Mouse (Mus musculus) forebrain, embryonic 14.5 days (tissue): ENCODE data around the gene Bco2. TPM values are rescaled to one million over a fixed set of nuclear protein-coding genes. Genes with fewer than 3 reads are reported as not detected.

ENCODE experiments used
- ATAC-seq: fragments of 200-750 bp; cut with Nextera tagmentation; 2 replicates; pipeline ENCODE4 v1.8.0; 2017; ENCODE audit warnings: mild to moderate bottlenecking, moderate library complexity
- DNase-seq: peaks from one replicate; pipeline ENCODE4 v3.0.0-alpha.2; 2015; ENCODE audit warnings: low spot score
- H3K27ac ChIP-seq: fragments of 300-500 bp; sonication (generic); 2 replicates; pipeline ENCODE4 v1.5.1; 2014; ENCODE audit warnings: low read depth, mild to moderate bottlenecking, control low read depth, low read length, moderate library complexity
- H3K27me3 ChIP-seq: fragments of 300-500 bp; sonication (generic); replicated peaks from 2 replicates; pipeline ENCODE4 v1.6.1; 2014; ENCODE audit warnings: low read length, control low read depth, mixed read lengths; ENCODE audit not compliant: control insufficient read depth, insufficient read depth
- H3K36me3 ChIP-seq: fragments of 300-500 bp; sonication (generic); 2 replicates; pipeline ENCODE4 v1.6.1; 2014; ENCODE audit warnings: low read length, control low read depth; ENCODE audit not compliant: control insufficient read depth, insufficient read depth
- H3K4me1 ChIP-seq: fragments of 300-500 bp; sonication (generic); 2 replicates; pipeline ENCODE4 v1.6.1; 2014; ENCODE audit warnings: antibody characterized with exemption, low read length, control low read depth; ENCODE audit not compliant: control insufficient read depth, insufficient read depth
- H3K4me2 ChIP-seq: fragments of 300-500 bp; sonication (generic); 2 replicates; pipeline ENCODE4 v1.6.1; 2014; ENCODE audit warnings: mild to moderate bottlenecking, control low read depth, low read length
- H3K4me3 ChIP-seq: fragments of 300-500 bp; sonication (generic); 2 replicates; pipeline ENCODE4 v1.5.1; 2014; ENCODE audit warnings: low read depth, low read length, control low read depth
- H3K9ac ChIP-seq: fragments of 300-500 bp; sonication (generic); 2 replicates; pipeline ENCODE4 v1.6.1; 2014; ENCODE audit warnings: mild to moderate bottlenecking, low read length, control low read depth, moderate library complexity
- H3K9me3 ChIP-seq: fragments of 300-500 bp; sonication (generic); replicated peaks from 2 replicates; pipeline ENCODE4 v1.6.1; 2016; ENCODE audit warnings: low read length, control low read depth, mixed read lengths; ENCODE audit not compliant: control insufficient read depth
- WGBS: fragments of 180-500 bp; shearing (Covaris S2); extraction: QIAGEN DNeasy Blood & Tissue Kit; methylation state at CpG from one replicate; pipeline ENCODE4 v1.1.7; 2014; 5-methylcytosine and 5-hydroxymethylcytosine counted together
- polyA plus RNA-seq: library from polyadenylated mRNA; unstranded; fragments of >200 nt; fragmentation: Nextera tagmentation; extraction: Ambion mirVana; gene quantifications from 2 replicates; pipeline ENCODE4 v1.2.1, GENCODE M21; 2014

Bco2 gene
- polyA plus RNA-seq, 1 experiment from 2014 or later: 0.60 TPM

DNA sequence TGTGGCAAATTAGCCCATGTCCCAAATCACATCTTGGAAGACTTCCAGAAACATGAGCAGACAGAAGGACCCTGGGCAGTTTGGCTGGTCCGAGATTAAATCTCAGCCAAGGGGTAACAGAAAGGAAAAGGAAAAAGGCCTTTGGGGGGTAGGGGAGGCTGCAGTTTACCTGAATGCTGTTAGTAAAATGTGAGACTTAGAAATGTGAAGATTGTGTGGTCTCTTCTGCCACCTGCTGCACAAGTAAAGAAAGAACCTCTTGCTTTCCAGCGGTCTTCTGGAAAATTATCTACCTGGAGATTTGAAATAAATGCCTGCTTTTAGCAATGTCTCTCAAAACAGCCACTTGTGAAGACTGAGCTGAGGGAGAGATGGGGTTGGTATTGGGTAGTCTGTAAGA is 24.1 kb downstream of the Bco2 start:
- no peak overlapping the region for H3K27ac ChIP-seq
- H3K4me2 ChIP-seq: no peak overlapping the region
- WGBS: 26% methylated on average over 2 of the region's 2 CpGs
- peak; percentile 57 for DNase-seq
- no peak for ATAC-seq
- H3K36me3 ChIP-seq: no peaks in the 10 kb centered on the region
- no peak overlapping the region for H3K9ac ChIP-seq
- H3K9me3 ChIP-seq: no peaks in the 10 kb centered on the region
- H3K4me3 ChIP-seq: no peak overlapping the region
- peaks cover 4% of the 10 kb centered on the region for H3K4me1 ChIP-seq
- no peaks in the 10 kb centered on the region for H3K27me3 ChIP-seq

DNA sequence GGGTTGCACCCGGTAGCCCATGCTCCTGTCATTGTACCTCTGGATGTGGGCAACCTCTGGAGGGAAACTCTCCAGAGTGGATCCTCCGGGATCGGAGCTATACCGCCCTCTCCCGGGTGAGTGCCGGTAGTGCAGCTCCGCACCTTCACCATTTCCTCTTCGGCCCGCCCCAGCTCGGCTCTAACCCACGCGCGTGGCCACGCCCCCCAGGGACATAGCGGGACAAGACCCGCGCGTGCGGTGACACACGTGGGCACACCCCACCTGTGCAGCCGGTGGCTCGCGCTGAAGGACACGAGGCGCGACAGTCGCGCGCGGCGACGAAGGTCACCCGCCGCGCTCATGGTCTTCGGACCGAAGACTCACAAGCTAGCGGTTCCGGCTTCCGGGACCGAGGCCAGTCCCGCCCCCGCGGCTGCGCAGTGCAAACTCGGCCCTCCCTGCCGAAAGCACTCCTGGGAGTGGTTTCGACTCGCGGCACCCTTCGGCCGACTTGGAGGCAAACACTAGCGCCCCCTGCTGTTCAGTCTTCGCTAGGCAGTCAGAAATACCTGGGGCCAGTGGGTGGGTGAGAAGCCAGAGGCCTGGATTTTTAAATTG is 26.6 kb downstream of the Bco2 start, which contains the start of gene Pts:
TSS of gene Pts (minus strand) at position 432 of the 600 bp plus-strand sequence.
- Histone ChIP-seq H3K4me3 (peak within 1 kb of the TSS; percentile 73), H3K4me1 (peaks cover 4% of the 10 kb centered on the region), H3K4me2 (peak within 1 kb of the TSS; percentile 53), H3K9me3 (no peaks in the 10 kb centered on the region), H3K27ac (peak within 1 kb of the TSS; percentile 44; the same call in 1 of the 2 replicates), H3K36me3 (no peaks in the 10 kb centered on the region), H3K27me3 (no peaks in the 10 kb centered on the region), H3K9ac (peak within 1 kb of the TSS; percentile 74)
- DNase-seq (peak; percentile 99), ATAC-seq (peak; percentile 99)
- under 1% methylated on average over 54 of the region's 54 CpGs for WGBS

DNA sequence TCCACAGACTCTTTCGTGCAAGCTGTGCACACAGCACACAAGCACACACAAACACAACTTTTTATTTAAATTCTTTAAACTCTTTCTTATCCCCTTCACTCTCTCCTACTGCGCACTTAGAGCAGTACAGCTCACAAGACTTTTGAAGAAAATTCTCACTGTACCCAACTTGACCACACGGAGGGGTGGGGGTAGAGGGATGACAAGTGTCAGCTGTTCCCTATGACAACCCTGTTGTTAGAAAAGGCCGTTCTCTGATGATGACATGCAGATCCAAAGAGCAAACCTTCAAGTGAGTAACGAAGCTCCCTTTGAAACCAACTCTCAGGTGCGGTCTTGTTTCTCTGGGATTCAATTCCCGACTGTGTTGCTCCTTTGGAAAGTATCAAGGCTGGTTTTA is 27.1 kb downstream of the Bco2 start:
- Histone ChIP-seq H3K9ac (peak overlapping the region; percentile 74; the same call in 1 of the 2 replicates), H3K27me3 (no peaks in the 10 kb centered on the region), H3K36me3 (no peaks in the 10 kb centered on the region), H3K27ac (no peak overlapping the region), H3K9me3 (no peaks in the 10 kb centered on the region), H3K4me1 (peaks cover 4% of the 10 kb centered on the region), H3K4me2 (peak overlapping the region; percentile 53), H3K4me3 (peak overlapping the region; percentile 73)
- DNase-seq (no peak), ATAC-seq (peak; percentile 19; the same call in 1 of the 2 replicates)
- WGBS: 44% methylated on average over 7 of the region's 7 CpGs

DNA sequence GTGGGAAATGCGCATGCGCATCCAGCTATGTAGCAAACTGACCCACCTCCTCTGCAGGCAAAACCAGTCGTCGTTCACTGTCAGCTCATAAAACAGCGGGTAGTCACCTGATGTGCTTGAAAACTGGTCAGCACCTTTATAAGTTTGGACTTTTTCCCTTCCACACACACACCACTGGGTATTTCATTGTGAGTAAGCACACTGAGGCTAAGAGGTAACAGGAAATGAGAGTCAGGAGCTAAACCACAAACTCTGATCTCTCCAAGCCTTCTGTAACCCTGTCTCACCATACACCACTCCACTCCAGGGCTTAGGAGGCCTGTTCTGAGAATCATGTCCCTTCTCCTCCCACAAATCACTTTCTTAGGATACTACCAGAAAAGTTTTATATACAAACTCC is 29.4 kb downstream of the Bco2 start:
- Histone ChIP-seq H3K27me3 (no peaks in the 10 kb centered on the region), H3K27ac (no peak overlapping the region), H3K9me3 (no peaks in the 10 kb centered on the region), H3K36me3 (no peaks in the 10 kb centered on the region; the same call in 1 of the 2 replicates), H3K4me1 (peaks cover 4% of the 10 kb centered on the region), H3K9ac (no peak overlapping the region), H3K4me3 (no peak overlapping the region), H3K4me2 (no peak overlapping the region)
- ATAC-seq: no peak
- 85% methylated on average over 5 of the region's 5 CpGs for WGBS
- DNase-seq: no peak

DNA sequence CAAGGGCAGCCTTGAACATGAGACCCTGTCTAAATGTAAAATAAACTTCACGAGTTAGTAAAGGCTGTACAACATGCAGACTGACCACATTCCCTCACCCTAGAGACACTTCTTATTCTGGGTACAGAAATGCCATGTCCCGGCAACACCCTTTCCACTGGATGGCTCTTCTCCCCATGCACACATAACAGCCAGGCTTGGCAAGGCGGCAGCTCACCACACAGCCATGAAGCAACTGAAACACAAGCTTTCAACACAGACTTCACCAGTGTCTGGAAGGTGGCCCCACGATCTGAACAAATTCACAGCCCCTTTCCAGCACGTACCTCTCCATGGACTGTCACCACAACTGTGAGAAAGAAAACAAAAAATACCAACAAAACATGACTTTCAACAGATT is 30.0 kb downstream of the Bco2 start:
- Histone ChIP-seq H3K4me3 (no peak overlapping the region), H3K36me3 (no peaks in the 10 kb centered on the region; the same call in 1 of the 2 replicates), H3K4me1 (peaks cover 4% of the 10 kb centered on the region), H3K9me3 (no peaks in the 10 kb centered on the region), H3K9ac (no peak overlapping the region), H3K27ac (no peak overlapping the region), H3K27me3 (no peaks in the 10 kb centered on the region), H3K4me2 (no peak overlapping the region)
- no peak for DNase-seq
- WGBS: 95% methylated on average over 5 of the region's 5 CpGs
- no peak for ATAC-seq

DNA sequence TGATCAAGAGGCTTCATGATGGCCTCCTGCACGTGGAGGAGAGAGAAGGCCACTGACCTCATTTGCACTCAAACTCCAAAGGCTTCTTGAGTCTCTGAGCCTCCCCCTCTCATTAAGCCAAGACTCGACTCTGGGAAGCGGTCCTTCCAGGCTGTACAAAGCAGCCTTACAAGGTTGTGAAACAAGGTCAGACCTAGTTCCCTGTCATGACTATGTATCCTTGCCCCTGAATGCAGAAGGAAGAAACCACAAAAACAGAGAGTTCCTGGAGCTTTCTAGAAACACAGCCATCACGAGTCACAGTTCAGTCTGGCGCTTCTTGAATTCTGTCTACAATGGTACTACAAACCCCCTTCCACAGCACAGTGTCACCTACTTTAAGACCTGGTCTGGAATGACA is 32.4 kb downstream of the Bco2 start:
- H3K9ac ChIP-seq: no peak overlapping the region
- no peak overlapping the region for H3K4me2 ChIP-seq
- no peak overlapping the region for H3K27ac ChIP-seq
- no peaks in the 10 kb centered on the region for H3K9me3 ChIP-seq
- no peaks in the 10 kb centered on the region for H3K4me1 ChIP-seq
- WGBS: 86% methylated on average over 5 of the region's 5 CpGs
- DNase-seq (no peak), ATAC-seq (no peak)
- H3K27me3 ChIP-seq: no peaks in the 10 kb centered on the region
- no peak overlapping the region for H3K4me3 ChIP-seq
- no peaks in the 10 kb centered on the region; the same call in 1 of the 2 replicates for H3K36me3 ChIP-seq

DNA sequence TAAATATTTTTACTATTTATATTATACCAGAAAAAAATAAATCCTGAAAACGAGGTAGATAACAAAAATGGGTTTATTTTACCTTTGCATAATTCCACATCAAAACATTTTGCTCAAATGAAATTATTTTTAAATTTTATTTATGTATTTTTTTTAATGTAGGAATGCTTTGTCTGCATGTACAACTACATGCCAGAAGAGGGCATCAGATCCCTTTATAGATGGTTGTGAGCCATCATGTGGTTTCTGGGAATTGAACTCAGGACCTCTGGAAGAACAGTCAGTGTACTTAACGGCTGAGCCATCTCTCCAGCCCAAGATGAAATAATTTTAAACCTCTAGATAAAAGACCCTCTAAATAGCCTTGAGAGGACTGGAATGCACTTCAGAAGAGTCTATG is 33.4 kb downstream of the Bco2 start:
- DNase-seq (no peak), ATAC-seq (no peak)
- no peak overlapping the region for H3K4me3 ChIP-seq
- no peaks in the 10 kb centered on the region for H3K27me3 ChIP-seq
- H3K4me2 ChIP-seq: no peak overlapping the region
- H3K9me3 ChIP-seq: no peaks in the 10 kb centered on the region
- H3K36me3 ChIP-seq: no peaks in the 10 kb centered on the region; the same call in 1 of the 2 replicates
- H3K9ac ChIP-seq: no peak overlapping the region
- WGBS: 61% methylated on average over 2 of the region's 2 CpGs
- H3K4me1 ChIP-seq: no peaks in the 10 kb centered on the region
- no peak overlapping the region for H3K27ac ChIP-seq

DNA sequence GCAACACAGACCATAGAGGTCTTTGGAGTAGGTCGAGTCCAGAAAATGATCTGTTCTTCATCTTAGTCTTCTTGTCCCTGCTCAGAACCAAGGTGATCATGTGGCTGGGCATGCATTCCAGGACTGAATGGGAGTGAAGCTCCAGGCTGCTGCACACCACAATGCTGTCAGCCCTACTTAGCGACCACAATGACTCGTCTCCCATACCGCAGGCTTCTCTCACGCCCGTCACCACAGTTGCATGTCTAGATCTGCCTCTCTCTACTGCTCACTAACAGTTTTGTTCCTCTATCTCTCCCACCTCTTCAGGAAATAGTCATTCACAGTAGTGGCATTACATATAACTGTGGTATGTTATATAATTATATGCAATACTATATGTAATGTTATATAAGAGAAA is 34.2 kb downstream of the Bco2 start:
- Histone ChIP-seq H3K4me1 (no peaks in the 10 kb centered on the region), H3K9ac (no peak overlapping the region), H3K9me3 (no peaks in the 10 kb centered on the region), H3K27me3 (no peaks in the 10 kb centered on the region), H3K4me3 (no peak overlapping the region), H3K4me2 (no peak overlapping the region), H3K36me3 (no peaks in the 10 kb centered on the region; the same call in 1 of the 2 replicates), H3K27ac (no peak overlapping the region)
- 93% methylated on average over 6 of the region's 6 CpGs for WGBS
- DNase-seq (no peak), ATAC-seq (no peak)

DNA sequence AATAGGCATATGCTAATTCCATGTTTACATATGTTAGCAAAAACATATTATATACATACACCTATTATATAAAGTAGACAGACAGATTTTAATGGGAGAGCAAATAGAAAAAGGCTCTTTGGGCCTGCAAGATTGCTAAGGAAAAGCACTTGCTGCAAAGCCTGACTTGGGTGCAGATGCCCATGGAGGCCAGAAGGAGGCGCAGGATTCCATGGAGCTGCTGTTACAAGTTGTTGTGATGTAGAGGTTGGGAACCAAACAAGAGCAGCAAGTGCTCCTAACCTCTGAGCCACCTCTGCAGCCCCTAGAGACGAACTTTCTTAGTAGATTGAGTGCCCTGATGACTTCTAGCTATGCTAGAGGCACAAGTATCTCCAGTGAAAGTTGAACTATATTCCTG is 36.2 kb downstream of the Bco2 start:
- Histone ChIP-seq H3K27ac (no peak overlapping the region), H3K9ac (no peak overlapping the region), H3K4me1 (no peaks in the 10 kb centered on the region), H3K27me3 (no peaks in the 10 kb centered on the region), H3K36me3 (no peaks in the 10 kb centered on the region; the same call in 1 of the 2 replicates), H3K9me3 (no peaks in the 10 kb centered on the region), H3K4me3 (no peak overlapping the region), H3K4me2 (no peak overlapping the region)
- WGBS: 9% methylated on average over 2 of the region's 2 CpGs
- ATAC-seq (no peak), DNase-seq (no peak)
